Comparison of ENCODE assay signal across 8 mouse cellular contexts in genomic region chr16:87698692-87699305, GRCm38 (mm10). TPM values are rescaled to one million over a fixed set of nuclear protein-coding genes. Genes with fewer than 3 reads are reported as not detected.
A peak's percentile ranks its signal among the peaks of the same experiment; 100 is the strongest.
DNase-seq lines count a peak whose midpoint lies in the region; TF ChIP-seq lines count a peak whose summit lies in the region.

Bach1 (plus strand) TSS chr16:87698945.

- peak; percentile 92 for DNase-seq in adipocyte (ENCODE audit: low spot score)
- peak; percentile 97 for DNase-seq in gastrocnemius, postnatal 10 days
- peak; percentile 96 for DNase-seq in induced T-regulatory cell, adult 2 months (ENCODE audit: low read depth)
- peak; percentile 84 to 91 for DNase-seq in left cerebral cortex, postnatal 14 days (ENCODE audit: low spot score in 2 of 2)
- DNase-seq in mesoderm, embryonic 11.5 days (ENCODE audit: low read depth, low spot score): peak; percentile 96
- peak; percentile 78 to 83 for DNase-seq in right cerebral cortex, postnatal 36 days (ENCODE audit: low spot score in 2 of 2)
- DNase-seq in yolk sac, embryonic 10.5 days (ENCODE audit: low spot score): peak; percentile 98

- intact Hi-C loops in left cerebral cortex, postnatal 14 days (cut with DNase I): no loop called here

- no peaks in the 10 kb centered on the region for H3K4me1 ChIP-seq in cortical plate, adult 2 months (ENCODE audit: control insufficient read depth, insufficient read depth, low read length)

- H3K4me3 ChIP-seq in cortical plate, adult 2 months (ENCODE audit: insufficient read depth, low read length): peak within 1 kb of the TSS; percentile 58

- TF ChIP-seq POLR2A in cortical plate, adult 2 months (IDR thresholded peaks at IDR 0.05; ENCODE audit: extremely low read depth, insufficient read depth, low read length): peak; percentile 52; the same call in 1 of the 2 replicates

- no peak within 1 kb of the TSS for H3K27ac ChIP-seq in cortical plate, adult 2 months (ENCODE audit: insufficient read depth, low read length)

- no peak for TF ChIP-seq CTCF in cortical plate, adult 2 months (IDR thresholded peaks at IDR 0.05; ENCODE audit: extremely low read depth, insufficient read depth, low read length)

RNA-seq across cellular contexts. Expression of gene Bach1, which starts in this region (rescaled TPM):
- 5.7 and 6.1 TPM in 2 replicates for polyA plus RNA-seq in cortical plate, adult 2 months (2012; rRNA removed)
- total RNA-seq in gastrocnemius, postnatal 10 days (2021): 10 to 100 TPM; 13.7 to 17.8 TPM
- 10 to 100 TPM; 14.0 to 14.2 TPM for total RNA-seq in left cerebral cortex, postnatal 14 days (2021)
